Mouse (Mus musculus) MEL (cell line): ENCODE measurements around the gene Adgrg1.

Experiments
- CHD1 ChIP-seq: IDR thresholded peaks from 2 replicates; pipeline ENCODE4 v1.6.1; 2012; ENCODE audit warnings: low read depth, mild to moderate bottlenecking, inconsistent platforms, low read length, improper control_type of control experiment
- CTCF ChIP-seq, 3 experiments: IDR thresholded peaks in 2 of 3; conservative IDR thresholded peaks in 1 of 3; 2 replicates each; pipeline ENCODE4 v1.5.1; 2011 to 2012; ENCODE audit warnings: low read length in 3 of 3, low read depth in 2 of 3, mild to moderate bottlenecking in 2 of 3, improper control_type of control experiment in 1 of 3, inconsistent platforms in 1 of 3, mixed read lengths in 1 of 3, moderate library complexity in 1 of 3; ENCODE audit not compliant: control insufficient read depth in 1 of 3, insufficient read depth in 1 of 3, poor library complexity in 1 of 3, severe bottlenecking in 1 of 3
- GATA1 ChIP-seq: IDR thresholded peaks from 2 replicates; pipeline ENCODE4 v1.6.1; 2011; ENCODE audit warnings: low read depth, low read length, improper control_type of control experiment
- MAX ChIP-seq: IDR thresholded peaks from 2 replicates; pipeline ENCODE4 v1.6.1; 2011; ENCODE audit warnings: low read length, improper control_type of control experiment
- POLR2A ChIP-seq, 2 experiments: IDR thresholded peaks; 2 replicates each; pipeline ENCODE4 v1.6.1; 2011 to 2012; ENCODE audit warnings: low read length in 2 of 2, mild to moderate bottlenecking in 2 of 2, control low read depth in 1 of 2, improper control_type of control experiment in 1 of 2, low read depth in 1 of 2, moderate library complexity in 1 of 2; ENCODE audit not compliant: control insufficient read depth in 1 of 2, insufficient read depth in 1 of 2, poor library complexity in 1 of 2
- SIN3A ChIP-seq: IDR thresholded peaks from 2 replicates; pipeline ENCODE4 v1.6.1; 2012; ENCODE audit warnings: low read length, improper control_type of control experiment, inconsistent platforms
- SMC3 ChIP-seq: IDR thresholded peaks from 2 replicates; pipeline ENCODE4 v1.6.1; 2011; ENCODE audit warnings: low read depth, low read length, improper control_type of control experiment
- ZNF384 ChIP-seq: IDR thresholded peaks from 2 replicates; pipeline ENCODE4 v1.6.1; 2012; ENCODE audit warnings: low read depth, mild to moderate bottlenecking, inconsistent platforms, low read length, improper control_type of control experiment

DNA sequence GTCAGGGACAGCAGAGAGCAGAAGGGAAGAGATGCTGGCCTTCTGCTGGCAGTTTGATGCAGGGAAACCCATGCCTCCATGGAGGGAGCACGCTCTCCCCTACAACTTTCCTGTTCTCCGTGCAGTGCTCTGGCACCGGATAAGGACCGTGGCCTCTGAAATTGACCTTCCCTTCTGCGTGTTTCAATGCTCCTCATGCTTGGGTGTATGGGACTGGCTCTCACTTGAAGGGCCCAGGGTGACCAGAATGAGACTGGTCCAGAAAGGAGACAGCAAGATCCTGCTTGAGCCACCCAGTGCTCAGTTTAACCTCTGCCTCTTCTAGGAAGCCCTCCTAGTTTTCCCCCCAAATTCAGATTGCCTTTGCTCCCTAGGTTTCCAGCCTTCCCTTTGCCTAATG, 26.6 kb downstream of the Adgrg1 start:
- TF ChIP-seq MAX (no peak), SIN3A (no peak), CHD1 (no peak), POLR2A (IDR thresholded peaks at IDR 0.05; ENCODE audit: control insufficient read depth in 1 of 2, insufficient read depth in 1 of 2, low read depth in 1 of 2, low read length in 2 of 2, poor library complexity in 1 of 2) (no peak), SMC3 (no peak), ZNF384 (no peak), GATA1 (no peak), CTCF (IDR thresholded peaks at IDR 0.05 in 2 of 3, conservative IDR thresholded peaks at IDR 0.05 in 1 of 3; ENCODE audit: control insufficient read depth in 1 of 3, insufficient read depth in 1 of 3, low read depth in 2 of 3, low read length in 3 of 3, poor library complexity in 1 of 3, severe bottlenecking in 1 of 3) (no peak)
